Mouse (Mus musculus): ENCODE measurements around the gene Bmpr2. TPM values are rescaled to one million over a fixed set of nuclear protein-coding genes. Genes with fewer than 3 reads are reported as not detected.

Bmpr2 gene
- polyA plus RNA-seq, 1 experiment from 2014 or later = 11.2 TPM

DNA sequence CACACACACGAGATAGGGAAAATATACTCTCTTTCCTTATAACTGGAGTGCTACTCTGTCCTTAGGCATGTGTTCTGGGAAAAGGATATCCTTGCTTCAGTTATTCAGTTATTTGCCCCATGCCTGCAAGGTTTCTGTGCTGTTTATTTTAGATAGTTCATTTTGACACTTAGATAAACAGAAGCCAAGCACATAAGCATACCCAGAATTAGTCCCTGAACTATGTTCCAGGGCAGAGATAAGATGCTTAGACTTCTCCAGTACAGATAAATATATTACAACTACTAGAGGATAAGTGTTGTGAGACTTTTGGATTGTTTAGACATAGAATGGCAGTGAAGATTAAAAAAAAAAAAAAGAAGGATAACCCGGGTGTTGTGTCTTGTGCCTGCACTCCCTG is 41.2 kb downstream of the Bmpr2 start:
- peaks cover 3% of the 10 kb centered on the region for H3K4me1 ChIP-seq
- H3K9ac ChIP-seq = no peak overlapping the region
- no peak overlapping the region for H3K4me2 ChIP-seq (replicated peaks)
- WGBS = 68% methylated on average over 2 of the region's 2 CpGs
- H3K4me3 ChIP-seq = no peak overlapping the region
- H3K36me3 ChIP-seq = no peaks in the 10 kb centered on the region; the same call in 1 of the 2 replicates
- H3K27me3 ChIP-seq = no peaks in the 10 kb centered on the region
- no peaks in the 10 kb centered on the region for H3K9me3 ChIP-seq
- no peak overlapping the region for H3K27ac ChIP-seq
- ATAC-seq (ENCODE audit: low FRiP score, low read depth) = no peak

DNA sequence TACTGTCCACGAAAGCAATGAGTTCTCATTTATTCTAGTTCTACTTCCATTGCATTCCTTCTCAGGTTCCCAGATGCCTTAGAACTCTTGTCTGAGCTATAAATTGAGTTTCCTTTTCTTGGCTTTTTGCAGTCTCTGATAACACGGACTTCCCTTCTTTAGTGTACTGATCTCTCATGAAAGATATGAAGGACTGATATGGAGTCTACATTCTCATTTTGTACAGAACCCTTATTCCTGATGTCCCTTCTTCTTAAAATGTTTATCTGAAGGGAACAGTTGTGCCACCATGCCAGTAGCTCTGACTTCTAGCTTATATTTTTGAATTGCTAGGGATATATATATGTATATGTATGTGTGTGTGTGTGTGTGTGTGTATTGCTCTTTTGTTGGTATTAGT is 46.7 kb downstream of the Bmpr2 start:
- Histone ChIP-seq H3K4me1 (no peaks in the 10 kb centered on the region), H3K27me3 (no peaks in the 10 kb centered on the region), H3K36me3 (0 out of 2 replicates have a peak, but pooled peaks cover 3% of the 10 kb centered on the region), H3K4me2 (replicated peaks) (no peak overlapping the region), H3K9ac (no peak overlapping the region), H3K9me3 (no peaks in the 10 kb centered on the region), H3K4me3 (no peak overlapping the region), H3K27ac (no peak overlapping the region)
- WGBS = 78% methylated on average over 2 of the region's 2 CpGs
- no peak for ATAC-seq (ENCODE audit: low FRiP score, low read depth)

DNA sequence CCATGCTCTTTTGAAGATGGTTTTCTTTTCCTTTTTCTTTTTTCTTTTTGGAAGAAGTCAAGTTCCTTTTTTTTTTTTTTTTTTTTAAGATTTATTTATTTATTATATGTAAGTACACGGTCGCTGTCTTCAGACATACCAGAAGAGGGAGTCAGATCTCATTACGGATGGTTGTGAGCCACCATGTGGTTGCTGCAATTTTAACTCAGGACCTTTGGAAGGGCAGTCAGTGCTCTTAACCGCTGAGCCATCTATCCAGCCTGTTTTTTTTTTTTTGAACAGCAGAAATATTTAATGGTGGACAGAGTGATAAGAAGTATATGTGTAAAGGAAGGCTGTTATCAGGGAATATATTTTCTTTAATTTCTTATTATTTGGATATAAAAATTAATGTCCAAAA is 49.6 kb downstream of the Bmpr2 start:
- Histone ChIP-seq H3K4me1 (no peaks in the 10 kb centered on the region), H3K27me3 (no peaks in the 10 kb centered on the region), H3K36me3 (peaks cover 29% of the 10 kb centered on the region), H3K4me3 (no peak overlapping the region), H3K27ac (no peak overlapping the region), H3K9me3 (no peaks in the 10 kb centered on the region), H3K4me2 (replicated peaks) (no peak overlapping the region), H3K9ac (no peak overlapping the region)
- 77% methylated on average over 4 of the region's 4 CpGs for WGBS
- ATAC-seq (ENCODE audit: low FRiP score, low read depth) = no peak

DNA sequence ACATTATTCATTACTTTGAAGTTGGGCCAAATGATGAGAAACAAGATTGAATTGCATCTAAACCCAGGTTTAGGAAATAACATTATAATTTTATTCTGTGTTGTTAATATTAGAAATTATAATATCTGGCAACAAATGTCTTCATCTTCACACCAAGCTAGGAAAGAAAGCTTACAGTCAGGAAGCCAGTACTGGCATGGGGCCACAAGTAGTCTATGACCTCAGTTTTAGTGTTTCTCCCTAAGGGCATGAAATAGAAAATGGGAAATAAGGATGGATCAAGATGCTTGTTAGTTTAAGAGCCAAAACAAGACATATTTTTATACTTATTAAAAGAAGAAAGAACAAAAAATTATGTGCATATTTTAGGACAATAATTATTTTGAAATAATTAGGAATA is 62.2 kb downstream of the Bmpr2 start:
- no peak overlapping the region for H3K9ac ChIP-seq
- H3K4me3 ChIP-seq = no peak overlapping the region
- no peak for ATAC-seq (ENCODE audit: low FRiP score, low read depth)
- H3K36me3 ChIP-seq = peaks cover 25% of the 10 kb centered on the region
- H3K4me1 ChIP-seq = no peaks in the 10 kb centered on the region; the same call in 1 of the 2 replicates
- no peaks in the 10 kb centered on the region for H3K27me3 ChIP-seq
- H3K9me3 ChIP-seq = no peaks in the 10 kb centered on the region
- no peak overlapping the region for H3K4me2 ChIP-seq (replicated peaks)
- no peak overlapping the region for H3K27ac ChIP-seq

- H3K27ac ChIP-seq = no peak overlapping the region
- H3K36me3 ChIP-seq = peaks cover 23% of the 10 kb centered on the region
- H3K4me2 ChIP-seq (replicated peaks) = no peak overlapping the region
- H3K4me3 ChIP-seq = no peak overlapping the region
- no peaks in the 10 kb centered on the region; the same call in 1 of the 2 replicates for H3K4me1 ChIP-seq
- H3K27me3 ChIP-seq = no peaks in the 10 kb centered on the region
- 79% methylated on average over 8 of the region's 8 CpGs for WGBS
- ATAC-seq (ENCODE audit: low FRiP score, low read depth) = no peak
- no peaks in the 10 kb centered on the region for H3K9me3 ChIP-seq
- H3K9ac ChIP-seq = no peak overlapping the region
Observed at GRCm38 (mm10) chr1:59826583-59826982, 63.4 kb downstream of the Bmpr2 start.

- Histone ChIP-seq H3K27me3 (no peaks in the 10 kb centered on the region), H3K36me3 (peaks cover 12% of the 10 kb centered on the region), H3K4me1 (peaks cover 6% of the 10 kb centered on the region; the same call in 1 of the 2 replicates), H3K27ac (no peak overlapping the region), H3K9ac (no peak overlapping the region), H3K4me3 (no peak overlapping the region), H3K9me3 (no peaks in the 10 kb centered on the region), H3K4me2 (replicated peaks) (no peak overlapping the region)
- no peak for ATAC-seq (ENCODE audit: low FRiP score, low read depth)
- WGBS = 69% methylated on average over 2 of the region's 2 CpGs
Observed at GRCm38 (mm10) chr1:59829410-59829809, 66.2 kb downstream of the Bmpr2 start.

DNA sequence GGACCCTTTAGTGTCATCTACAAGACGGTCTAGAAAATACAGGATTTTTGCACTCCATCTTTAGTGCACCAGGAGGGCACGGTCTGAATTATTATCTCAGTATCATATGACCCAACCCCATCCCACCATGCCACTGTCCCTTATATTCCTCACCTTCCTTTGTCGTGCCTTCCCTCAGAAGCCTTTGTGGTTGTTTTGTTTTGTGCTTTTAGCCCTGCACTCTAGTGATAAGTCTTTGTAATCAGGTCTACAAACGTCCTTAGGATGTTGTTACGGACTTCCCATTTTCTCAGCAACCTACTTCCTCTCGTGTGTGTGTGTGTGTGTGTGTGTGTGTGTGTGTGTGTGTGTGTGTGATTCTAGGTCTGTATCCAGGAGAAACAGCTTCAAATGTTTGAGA is 67.0 kb downstream of the Bmpr2 start:
- Histone ChIP-seq H3K4me1 (peaks cover 12% of the 10 kb centered on the region), H3K36me3 (peaks cover 12% of the 10 kb centered on the region), H3K9ac (no peak overlapping the region), H3K4me2 (replicated peaks) (no peak overlapping the region), H3K27me3 (no peaks in the 10 kb centered on the region), H3K9me3 (no peaks in the 10 kb centered on the region), H3K4me3 (no peak overlapping the region), H3K27ac (no peak overlapping the region)
- 78% methylated on average over 6 of the region's 6 CpGs for WGBS
- no peak for ATAC-seq (ENCODE audit: low FRiP score, low read depth)

DNA sequence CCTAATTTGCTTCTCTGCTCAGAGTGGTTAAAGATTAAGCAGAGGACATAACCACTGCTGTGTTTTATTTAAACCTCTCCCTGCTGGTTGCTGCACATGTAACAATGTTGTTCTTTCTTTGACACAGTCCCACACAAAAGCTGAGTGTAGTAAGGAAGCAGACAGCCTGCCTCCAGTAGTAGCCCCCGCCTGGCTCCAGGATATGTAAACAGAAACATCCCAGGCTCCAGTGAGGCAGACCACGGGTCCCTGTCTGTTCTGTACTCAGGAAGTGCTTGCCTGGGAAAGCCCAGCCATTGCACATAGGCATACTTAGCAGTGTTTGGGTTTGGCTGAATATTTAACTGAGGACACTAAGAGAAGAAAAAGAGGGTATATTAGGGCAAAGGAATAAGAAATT is 70.5 kb downstream of the Bmpr2 start:
- H3K4me3 ChIP-seq = no peak overlapping the region
- H3K4me1 ChIP-seq = peaks cover 14% of the 10 kb centered on the region
- H3K36me3 ChIP-seq = no peaks in the 10 kb centered on the region
- ATAC-seq (ENCODE audit: low FRiP score, low read depth) = peak; percentile 48
- H3K9me3 ChIP-seq = no peaks in the 10 kb centered on the region
- H3K27ac ChIP-seq = peak overlapping the region; percentile 49; the same call in 1 of the 2 replicates
- no peak overlapping the region for H3K4me2 ChIP-seq (replicated peaks)
- no peak overlapping the region for H3K9ac ChIP-seq
- 8% methylated on average over 2 of the region's 2 CpGs for WGBS
- H3K27me3 ChIP-seq = no peaks in the 10 kb centered on the region

GRCm38 (mm10) chr1:59848327-59848726 is 85.1 kb downstream of the Bmpr2 start:
- no peak overlapping the region for H3K9ac ChIP-seq
- no peaks in the 10 kb centered on the region for H3K9me3 ChIP-seq
- no peaks in the 10 kb centered on the region for H3K4me1 ChIP-seq
- no peak overlapping the region for H3K27ac ChIP-seq
- whole genome bisulfite sequencing = 88% methylated on average over 8 of the region's 8 CpGs
- ATAC-seq (ENCODE audit: low FRiP score, low read depth) = no peak
- H3K4me3 ChIP-seq = no peak overlapping the region
- H3K27me3 ChIP-seq = no peaks in the 10 kb centered on the region
- peaks cover 54% of the 10 kb centered on the region for H3K36me3 ChIP-seq
- no peak overlapping the region for H3K4me2 ChIP-seq (replicated peaks)

DNA sequence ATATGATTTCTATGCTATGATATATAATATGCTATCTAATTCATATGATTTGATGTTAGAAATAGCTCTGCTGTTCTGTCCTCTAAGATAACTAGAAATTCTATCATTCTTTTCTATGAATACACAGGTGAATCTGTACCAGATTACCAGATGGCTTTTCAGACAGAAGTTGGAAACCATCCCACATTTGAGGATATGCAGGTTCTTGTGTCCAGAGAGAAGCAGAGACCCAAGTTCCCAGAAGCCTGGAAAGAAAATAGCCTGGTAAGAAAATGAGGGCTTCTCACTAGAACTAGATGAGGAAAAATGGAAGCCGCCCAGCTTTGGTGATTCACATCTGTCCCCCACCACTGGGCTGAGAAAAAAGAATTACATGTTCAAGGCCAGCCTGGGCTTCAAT is 95.8 kb downstream of the Bmpr2 start:
- Histone ChIP-seq H3K4me3 (no peak overlapping the region), H3K9me3 (no peaks in the 10 kb centered on the region), H3K4me1 (no peaks in the 10 kb centered on the region), H3K27me3 (no peaks in the 10 kb centered on the region), H3K9ac (no peak overlapping the region), H3K27ac (no peak overlapping the region), H3K36me3 (peaks cover 59% of the 10 kb centered on the region), H3K4me2 (replicated peaks) (no peak overlapping the region)
- ATAC-seq (ENCODE audit: low FRiP score, low read depth) = no peak
- 97% methylated on average over 1 of the region's 1 CpGs for WGBS

- WGBS = 82% methylated on average over 1 of the region's 1 CpGs
- Histone ChIP-seq H3K27me3 (no peaks in the 10 kb centered on the region), H3K4me2 (replicated peaks) (no peak overlapping the region), H3K27ac (no peak overlapping the region), H3K9ac (no peak overlapping the region), H3K4me1 (no peaks in the 10 kb centered on the region), H3K4me3 (no peak overlapping the region), H3K36me3 (peaks cover 57% of the 10 kb centered on the region), H3K9me3 (no peaks in the 10 kb centered on the region)
- no peak for ATAC-seq (ENCODE audit: low FRiP score, low read depth)
Observed at GRCm38 (mm10) chr1:59862144-59862543, 98.9 kb downstream of the Bmpr2 start.

DNA sequence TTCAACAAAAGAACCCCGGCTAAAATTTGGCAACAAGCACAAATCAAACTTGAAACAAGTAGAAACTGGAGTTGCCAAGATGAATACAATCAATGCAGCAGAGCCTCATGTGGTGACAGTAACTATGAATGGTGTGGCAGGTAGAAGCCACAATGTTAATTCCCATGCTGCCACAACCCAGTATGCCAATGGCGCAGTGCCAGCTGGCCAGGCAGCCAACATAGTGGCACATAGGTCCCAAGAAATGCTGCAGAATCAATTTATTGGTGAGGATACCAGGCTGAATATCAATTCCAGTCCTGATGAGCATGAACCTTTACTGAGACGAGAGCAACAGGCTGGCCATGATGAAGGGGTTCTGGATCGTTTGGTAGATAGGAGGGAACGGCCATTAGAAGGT is 104.8 kb downstream of the Bmpr2 start:
- Histone ChIP-seq H3K36me3 (peaks cover 57% of the 10 kb centered on the region), H3K4me2 (replicated peaks) (no peak overlapping the region), H3K27ac (no peak overlapping the region), H3K4me3 (no peak overlapping the region), H3K9ac (no peak overlapping the region), H3K9me3 (no peaks in the 10 kb centered on the region), H3K4me1 (no peaks in the 10 kb centered on the region), H3K27me3 (no peaks in the 10 kb centered on the region)
- ATAC-seq (ENCODE audit: low FRiP score, low read depth) = no peak
- 94% methylated on average over 5 of the region's 5 CpGs for WGBS

- Histone ChIP-seq H3K4me3 (no peak overlapping the region), H3K9ac (no peak overlapping the region), H3K4me1 (no peaks in the 10 kb centered on the region), H3K4me2 (replicated peaks) (no peak overlapping the region), H3K27ac (no peak overlapping the region), H3K36me3 (peaks cover 30% of the 10 kb centered on the region), H3K9me3 (no peaks in the 10 kb centered on the region), H3K27me3 (no peaks in the 10 kb centered on the region)
- WGBS = 85% methylated on average over 3 of the region's 3 CpGs
- no peak for ATAC-seq (ENCODE audit: low FRiP score, low read depth)
Observed at GRCm38 (mm10) chr1:59874023-59874422, 110.8 kb downstream of the Bmpr2 start.

All from limb, embryonic 13.5 days (tissue).